Mouse (Mus musculus): ENCODE results near the gene Mid1. TPM values are rescaled to one million over a fixed set of nuclear protein-coding genes. Genes with fewer than 3 reads are reported as not detected.
"Not testable (repeated sequence)": the region's sequence is repeated elsewhere in the genome, so short reads cannot be mapped to it uniquely, and the experiment has no call there.

The Mid1 gene
- polyA plus RNA-seq, 1 experiment from 2014 or later: 7.3 TPM

- H3K9me3 ChIP-seq: peaks cover 36% of the 10 kb centered on the region
- WGBS: 49% methylated on average over 2 of the region's 2 CpGs
- ATAC-seq (ENCODE audit: insufficient number of reproducible peaks, insufficient read depth, low FRiP score, low TSS enrichment, low read depth); H3K9ac ChIP-seq (replicated peaks); H3K27me3 ChIP-seq; H3K4me2 ChIP-seq; H3K4me1 ChIP-seq (replicated peaks); H3K27ac ChIP-seq; H3K36me3 ChIP-seq; H3K4me3 ChIP-seq (replicated peaks): not testable (repeated sequence)
Observed at GRCm38 (mm10) chrX:170004236-170004635, 319.2 kb downstream of the Mid1 start.

GRCm38 (mm10) chrX:170004793-170005192, 319.8 kb downstream of the Mid1 start:
- not testable (repeated sequence) for ATAC-seq (ENCODE audit: insufficient number of reproducible peaks, insufficient read depth, low FRiP score, low TSS enrichment, low read depth); H3K4me2 ChIP-seq; H3K36me3 ChIP-seq; H3K27me3 ChIP-seq; H3K9ac ChIP-seq (replicated peaks); H3K4me3 ChIP-seq (replicated peaks); H3K27ac ChIP-seq; H3K4me1 ChIP-seq (replicated peaks)
- WGBS: 35% methylated on average over 5 of the region's 5 CpGs
- peaks cover 41% of the 10 kb centered on the region for H3K9me3 ChIP-seq

GRCm38 (mm10) chrX:170005194-170005593, 320.2 kb downstream of the Mid1 start:
- peaks cover 43% of the 10 kb centered on the region for H3K9me3 ChIP-seq
- not testable (repeated sequence) for H3K4me3 ChIP-seq (replicated peaks); H3K27ac ChIP-seq; H3K4me2 ChIP-seq; ATAC-seq (ENCODE audit: insufficient number of reproducible peaks, insufficient read depth, low FRiP score, low TSS enrichment, low read depth); H3K9ac ChIP-seq (replicated peaks); H3K36me3 ChIP-seq; H3K4me1 ChIP-seq (replicated peaks); H3K27me3 ChIP-seq
- WGBS: 19% methylated on average over 13 of the region's 13 CpGs

- H3K4me1 ChIP-seq (replicated peaks); H3K4me3 ChIP-seq (replicated peaks); H3K27ac ChIP-seq; H3K36me3 ChIP-seq; H3K4me2 ChIP-seq; H3K27me3 ChIP-seq; H3K9ac ChIP-seq (replicated peaks); ATAC-seq (ENCODE audit: insufficient number of reproducible peaks, insufficient read depth, low FRiP score, low TSS enrichment, low read depth): not testable (repeated sequence)
- WGBS: 38% methylated on average over 1 of the region's 1 CpGs
- H3K9me3 ChIP-seq: peaks cover 45% of the 10 kb centered on the region
Observed at GRCm38 (mm10) chrX:170005695-170006297, 320.8 kb downstream of the Mid1 start.

- WGBS: 56% methylated on average over 3 of the region's 3 CpGs
- not testable (repeated sequence) for H3K4me2 ChIP-seq; H3K27ac ChIP-seq; H3K27me3 ChIP-seq; H3K4me1 ChIP-seq (replicated peaks); H3K4me3 ChIP-seq (replicated peaks); H3K9ac ChIP-seq (replicated peaks); ATAC-seq (ENCODE audit: insufficient number of reproducible peaks, insufficient read depth, low FRiP score, low TSS enrichment, low read depth)
- peaks cover 13% of the 10 kb centered on the region for H3K36me3 ChIP-seq
- H3K9me3 ChIP-seq: peaks cover 48% of the 10 kb centered on the region
Observed at GRCm38 (mm10) chrX:170006694-170007247, 321.8 kb downstream of the Mid1 start.

- H3K4me3 ChIP-seq (replicated peaks); H3K4me1 ChIP-seq (replicated peaks); H3K4me2 ChIP-seq; H3K9ac ChIP-seq (replicated peaks); ATAC-seq (ENCODE audit: insufficient number of reproducible peaks, insufficient read depth, low FRiP score, low TSS enrichment, low read depth); H3K27me3 ChIP-seq: not testable (repeated sequence)
- peaks cover 13% of the 10 kb centered on the region for H3K36me3 ChIP-seq
- 43% methylated on average over 2 of the region's 2 CpGs for WGBS
- H3K27ac ChIP-seq: peak overlapping the region; percentile 32; the same call in 1 of the 2 replicates
- H3K9me3 ChIP-seq: peaks cover 48% of the 10 kb centered on the region
Observed at GRCm38 (mm10) chrX:170007375-170008178, 322.6 kb downstream of the Mid1 start.

GRCm38 (mm10) chrX:170008179-170008467, 323.1 kb downstream of the Mid1 start:
- Histone ChIP-seq H3K36me3 (peaks cover 13% of the 10 kb centered on the region), H3K9me3 (peaks cover 48% of the 10 kb centered on the region)
- H3K4me2 ChIP-seq; H3K9ac ChIP-seq (replicated peaks); ATAC-seq (ENCODE audit: insufficient number of reproducible peaks, insufficient read depth, low FRiP score, low TSS enrichment, low read depth); H3K27ac ChIP-seq; H3K4me1 ChIP-seq (replicated peaks); H3K27me3 ChIP-seq; H3K4me3 ChIP-seq (replicated peaks): not testable (repeated sequence)

GRCm38 (mm10) chrX:170008584-170008983, 323.6 kb downstream of the Mid1 start:
- WGBS: 51% methylated on average over 3 of the region's 3 CpGs
- H3K27ac ChIP-seq; ATAC-seq (ENCODE audit: insufficient number of reproducible peaks, insufficient read depth, low FRiP score, low TSS enrichment, low read depth); H3K27me3 ChIP-seq; H3K4me1 ChIP-seq (replicated peaks); H3K4me3 ChIP-seq (replicated peaks); H3K9ac ChIP-seq (replicated peaks): not testable (repeated sequence)
- Histone ChIP-seq H3K9me3 (peaks cover 48% of the 10 kb centered on the region), H3K4me2 (peak overlapping the region; percentile 0; the same call in 1 of the 2 replicates), H3K36me3 (peaks cover 13% of the 10 kb centered on the region)

- Histone ChIP-seq H3K36me3 (peaks cover 16% of the 10 kb centered on the region), H3K27ac (peak within 1 kb of the TSS; percentile 68), H3K9ac (replicated peaks) (peak within 1 kb of the TSS; percentile 83), H3K9me3 (peaks cover 45% of the 10 kb centered on the region), H3K4me2 (peak within 1 kb of the TSS; percentile 33), H3K4me3 (replicated peaks) (peak within 1 kb of the TSS; percentile 54)
- not testable (repeated sequence) for H3K4me1 ChIP-seq (replicated peaks); H3K27me3 ChIP-seq
- 73% methylated on average over 117 of the region's 118 CpGs for WGBS
- peak; percentile 88 for ATAC-seq (ENCODE audit: insufficient number of reproducible peaks, insufficient read depth, low FRiP score, low TSS enrichment, low read depth)
Observed at GRCm38 (mm10) chrX:170009016-170009750, 324.2 kb downstream of the Mid1 start, which contains the start of gene Gm21887. Gene Gm21887 (plus strand): TSS chrX:170009659.

GRCm38 (mm10) chrX:170009801-170010221, 324.8 kb downstream of the Mid1 start:
- Histone ChIP-seq H3K4me3 (replicated peaks) (peak overlapping the region; percentile 54), H3K36me3 (peaks cover 16% of the 10 kb centered on the region), H3K9ac (replicated peaks) (peak overlapping the region; percentile 83), H3K27ac (peak overlapping the region; percentile 68), H3K9me3 (peaks cover 42% of the 10 kb centered on the region)
- WGBS: 59% methylated on average over 25 of the region's 25 CpGs
- H3K4me2 ChIP-seq; H3K27me3 ChIP-seq; H3K4me1 ChIP-seq (replicated peaks): not testable (repeated sequence)
- ATAC-seq (ENCODE audit: insufficient number of reproducible peaks, insufficient read depth, low FRiP score, low TSS enrichment, low read depth): peak; percentile 99
